Mouse (Mus musculus) left cerebral cortex, adult 11 months (tissue): ENCODE measurements around the gene Rnf207.
A peak's percentile ranks its signal among the peaks of the same experiment; 100 is the strongest.

Experiments used
- DNase-seq: peaks from one replicate; pipeline ENCODE4 v3.0.0; 2022; ENCODE audit warnings: low spot score

Gene Rnf207

DNA sequence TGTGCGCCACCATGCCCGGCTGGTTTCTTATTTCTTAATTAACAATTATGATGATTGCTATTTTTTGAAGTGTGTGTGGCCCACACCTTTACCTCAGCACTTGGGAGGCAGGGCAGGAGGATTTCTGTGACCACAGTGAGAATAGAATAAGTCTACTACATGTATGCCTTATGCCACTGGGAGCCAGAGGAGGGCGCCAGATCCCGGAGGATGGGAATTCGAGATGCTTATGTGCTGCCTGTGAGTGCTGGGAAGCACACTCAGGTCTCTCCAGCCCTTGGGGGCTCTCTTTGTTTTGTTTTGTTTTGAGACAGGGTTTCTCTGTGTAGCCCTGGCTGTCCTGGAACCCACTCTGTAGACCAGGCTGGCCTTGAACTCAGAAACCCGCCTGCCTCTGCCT, 9.9 kb upstream of the Rnf207 start:
- DNase-seq = no peak

DNA sequence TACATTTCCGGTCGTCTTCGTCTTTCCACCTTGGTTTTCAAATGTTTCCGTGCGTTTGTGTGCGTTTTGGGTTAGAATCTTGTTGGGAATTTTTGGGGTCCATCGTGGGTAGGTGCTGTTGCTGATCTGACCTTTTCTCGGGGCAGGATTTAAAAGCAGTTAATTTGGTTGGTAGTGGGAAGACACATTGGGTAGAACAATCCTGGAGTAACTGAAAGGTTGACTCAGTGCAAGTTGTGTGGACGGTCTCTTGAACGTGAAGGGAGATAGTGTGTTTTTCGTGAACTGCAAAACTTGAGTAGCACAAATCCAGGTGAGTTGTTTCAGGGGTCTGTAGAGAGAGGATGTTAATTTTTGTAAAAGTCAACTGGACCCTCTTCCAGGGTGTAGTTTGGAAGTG, 7.8 kb upstream of the Rnf207 start:
- DNase-seq = no peak

DNA sequence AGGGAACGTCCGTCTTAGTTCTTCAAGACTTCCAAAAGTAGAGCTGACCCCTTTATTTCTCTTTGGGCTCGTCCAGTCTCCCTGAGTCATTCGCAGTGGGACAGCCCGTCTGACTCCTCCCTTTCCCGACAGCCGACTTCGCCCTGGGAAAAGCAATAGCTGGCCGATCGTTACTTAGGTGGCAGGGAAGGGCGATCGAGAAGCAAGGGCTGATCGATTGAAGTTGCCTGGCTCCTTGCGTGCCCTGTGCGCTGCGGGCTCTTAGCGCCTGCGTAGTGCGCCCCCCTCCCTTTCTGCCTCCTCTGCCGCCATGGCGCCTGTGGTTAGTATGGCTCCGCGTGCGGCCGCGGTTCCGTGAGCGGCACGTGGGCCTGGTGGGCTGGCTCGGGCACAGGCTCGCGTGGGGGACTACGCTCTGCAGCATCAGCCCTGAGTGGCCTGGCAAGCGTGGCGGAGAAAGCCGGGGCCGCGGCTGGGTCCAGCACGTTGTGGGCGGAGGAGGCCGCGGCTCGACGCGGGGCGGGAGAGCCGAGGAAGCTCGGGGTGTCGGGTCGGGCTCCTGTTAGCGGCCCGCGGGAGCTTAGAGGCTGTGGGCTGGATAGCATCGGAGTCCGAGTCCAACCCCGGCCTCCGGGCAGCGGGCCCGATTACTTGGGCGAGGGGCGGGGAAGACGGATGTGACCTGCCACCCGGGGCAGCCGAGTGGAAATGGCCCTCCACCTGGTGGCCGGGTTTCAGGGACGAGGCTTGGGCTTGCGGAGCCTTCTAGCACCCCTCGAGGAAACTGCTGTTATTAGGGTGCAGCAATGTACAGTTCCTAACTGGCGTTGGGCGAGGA, 7.0 kb upstream of the Rnf207 start, which contains the start of gene Rpl22:
Gene Rpl22, plus strand, starts transcription at position 169 of the 838 bp plus-strand sequence.
- peak; percentile 93 for DNase-seq

DNA sequence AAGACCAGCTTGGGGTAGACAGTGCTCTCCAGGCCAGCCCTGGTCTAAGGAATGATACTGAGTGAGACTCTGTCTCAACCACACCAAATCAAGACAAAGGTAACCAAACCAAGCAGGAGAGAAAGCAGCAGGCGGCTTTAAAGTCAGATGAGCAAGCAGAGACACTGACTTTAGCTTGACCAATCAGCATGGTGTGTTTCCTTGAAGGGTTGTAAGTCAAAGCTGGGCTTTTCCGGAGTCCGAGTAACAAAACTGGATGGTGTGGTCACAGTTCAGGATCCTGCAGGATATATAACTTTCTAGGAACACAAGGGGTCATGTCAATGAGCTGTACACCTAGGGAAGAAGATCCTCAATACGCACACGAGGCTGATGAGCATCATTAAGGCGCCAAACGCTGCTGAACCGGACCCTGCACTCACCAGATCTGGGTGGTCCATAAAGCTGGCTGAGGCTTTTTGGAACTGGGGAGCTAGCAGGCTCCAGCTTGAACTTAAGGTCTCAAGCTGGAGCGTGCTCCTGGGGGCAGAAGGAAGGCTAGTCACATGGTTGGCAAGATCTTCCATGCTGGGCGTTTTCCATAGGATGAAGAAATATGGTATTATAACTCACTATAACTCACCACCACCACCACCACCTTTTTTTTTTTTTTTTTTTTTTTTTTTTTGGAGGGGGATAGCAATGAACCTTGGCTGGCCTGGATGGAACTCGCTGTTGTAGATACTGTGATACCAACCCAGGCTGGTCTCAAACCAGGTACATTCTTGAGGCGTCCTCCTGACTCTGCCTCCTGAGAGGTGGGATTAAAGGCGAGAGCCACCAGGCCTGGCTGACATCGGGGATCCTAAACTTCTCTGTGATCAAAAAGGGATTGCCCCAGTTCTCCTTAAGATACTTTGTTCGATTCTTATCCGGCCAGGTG, 6.1 kb upstream of the Rnf207 start:
- DNase-seq = no peak

DNA sequence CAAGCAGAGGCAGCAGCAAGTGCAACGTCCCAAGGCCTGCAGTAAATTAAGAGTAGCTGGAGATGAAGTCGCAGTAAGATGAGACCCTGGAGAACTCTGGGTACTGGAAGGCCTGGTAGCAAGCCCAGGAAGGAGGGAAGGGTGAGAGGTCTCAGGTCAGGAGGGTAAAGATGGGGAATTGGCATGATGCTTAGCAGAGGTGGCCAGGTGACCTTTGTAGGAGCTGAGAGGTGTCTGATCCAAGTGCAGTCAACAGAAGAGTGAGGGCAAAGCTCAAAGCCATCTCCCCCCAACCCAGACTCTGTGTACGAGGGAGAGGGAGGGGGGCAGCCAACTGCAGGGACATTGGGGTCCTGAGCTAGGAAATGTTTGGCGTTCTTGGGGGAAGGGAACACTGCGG, 2.7 kb upstream of the Rnf207 start:
- DNase-seq = no peak

DNA sequence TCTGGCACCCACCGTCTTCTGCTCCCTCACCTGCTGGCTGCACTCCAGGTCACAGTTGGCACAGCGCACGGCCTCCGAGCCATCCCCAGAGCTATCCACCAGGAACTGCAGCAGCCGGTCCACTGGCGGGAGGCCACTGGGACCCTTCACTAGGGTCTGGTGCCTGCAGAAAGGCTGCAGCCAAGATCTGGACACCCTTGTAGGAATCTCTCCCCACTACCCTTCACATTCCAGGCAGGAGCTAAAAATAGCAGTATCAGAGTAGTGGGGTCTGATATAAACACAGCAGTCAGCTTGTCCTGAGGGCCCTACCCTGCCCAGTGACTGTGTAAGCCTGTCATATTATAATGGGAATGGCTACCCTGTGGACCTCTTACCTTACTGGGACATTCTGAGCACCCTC, 1.2 kb downstream of the Rnf207 start:
- no peak for DNase-seq

DNA sequence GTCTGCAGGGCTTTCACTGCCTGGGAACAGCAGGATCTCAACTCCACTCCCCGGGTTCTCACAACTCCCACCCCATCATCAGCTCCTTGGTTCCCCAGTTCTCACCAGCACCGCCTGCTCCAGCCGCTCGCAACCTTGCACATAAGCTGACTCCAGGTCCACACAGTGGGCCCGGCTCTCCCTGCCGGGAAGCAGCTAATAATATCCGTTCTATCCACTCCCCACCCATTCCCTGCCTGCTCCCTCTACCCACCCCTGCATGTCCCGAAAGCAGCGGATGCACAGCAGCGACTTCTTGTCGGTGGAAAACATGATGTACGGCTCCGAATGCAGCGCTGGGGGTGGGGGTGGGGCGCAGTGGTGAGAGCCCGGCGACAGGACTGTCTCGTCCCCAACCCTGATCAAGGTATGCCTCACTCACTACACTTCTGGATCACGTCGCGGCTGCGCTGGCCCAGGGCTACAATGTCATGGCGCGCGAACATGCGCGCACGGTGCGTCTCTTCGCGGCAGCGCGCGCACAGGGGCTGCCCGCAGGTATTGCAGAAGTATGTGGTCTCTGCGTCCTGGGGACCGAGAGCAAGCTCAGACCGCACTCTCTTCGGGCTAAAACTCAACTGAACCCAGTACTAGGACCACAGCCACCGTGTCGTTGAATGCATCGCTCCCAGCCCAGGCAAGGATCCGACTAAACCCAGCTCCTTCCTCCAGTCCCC, 3.1 kb downstream of the Rnf207 start:
- no peak for DNase-seq

DNA sequence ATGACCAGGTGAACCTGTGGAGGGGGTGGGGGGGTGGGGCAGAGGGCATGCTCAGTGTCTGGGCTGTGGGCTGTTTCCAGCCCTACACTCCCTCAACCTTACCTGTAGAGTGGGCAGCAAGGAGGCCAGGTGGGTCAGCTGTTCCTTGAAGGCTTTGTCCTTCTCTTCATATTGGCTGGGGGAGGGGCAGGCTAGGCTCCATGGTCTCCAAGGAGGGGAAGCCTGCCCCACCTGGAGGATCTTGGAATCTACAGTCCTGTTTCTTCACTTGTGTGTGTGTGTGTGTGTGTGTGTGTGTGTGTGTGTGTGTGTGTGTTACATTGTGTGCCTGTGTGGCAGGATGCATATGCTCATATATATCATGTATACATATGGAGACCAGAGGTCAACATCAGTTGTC, 4.9 kb downstream of the Rnf207 start:
- no peak for DNase-seq

DNA sequence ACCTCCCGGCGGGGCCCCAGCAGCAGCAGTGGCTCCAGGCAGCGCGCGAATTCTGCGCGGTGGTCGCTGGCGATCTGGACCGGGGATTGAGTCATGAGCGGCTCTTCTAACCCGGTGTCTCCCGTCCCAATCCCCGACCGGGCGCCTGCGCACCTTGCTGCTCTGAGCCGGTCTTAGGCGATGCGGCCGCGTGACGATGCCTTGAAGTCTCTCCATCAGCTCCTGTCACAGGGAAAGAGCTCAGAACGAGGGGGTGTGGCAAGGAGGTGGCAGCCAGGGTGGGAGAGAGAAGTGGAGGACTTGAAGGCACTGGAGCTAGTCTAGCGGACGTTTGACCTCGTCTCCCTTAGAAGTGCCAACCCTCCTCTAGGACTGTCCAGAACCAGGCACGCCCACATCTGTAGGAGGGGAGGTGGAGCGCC, 5.6 kb downstream of the Rnf207 start:
- no peak for DNase-seq

DNA sequence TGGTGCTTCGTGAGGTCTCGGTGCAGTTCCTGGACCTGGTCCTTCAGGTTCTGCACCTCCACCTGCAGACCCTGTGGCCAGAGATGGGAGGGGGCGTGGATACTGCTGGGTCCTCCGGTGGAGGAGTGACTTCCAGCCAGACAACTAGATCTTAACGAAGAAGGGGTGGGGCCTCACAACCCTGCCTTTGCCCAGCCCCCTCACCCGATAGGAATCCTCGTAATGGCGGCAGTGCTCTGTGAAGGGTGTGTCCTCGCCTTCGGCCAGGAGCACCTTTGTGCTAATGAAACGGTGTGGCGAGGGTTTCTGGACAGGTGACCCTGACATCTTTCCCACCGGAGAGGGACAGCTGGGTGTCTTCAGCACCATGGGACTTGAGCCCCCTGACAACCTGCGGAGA, 6.6 kb downstream of the Rnf207 start:
- DNase-seq = no peak

DNA sequence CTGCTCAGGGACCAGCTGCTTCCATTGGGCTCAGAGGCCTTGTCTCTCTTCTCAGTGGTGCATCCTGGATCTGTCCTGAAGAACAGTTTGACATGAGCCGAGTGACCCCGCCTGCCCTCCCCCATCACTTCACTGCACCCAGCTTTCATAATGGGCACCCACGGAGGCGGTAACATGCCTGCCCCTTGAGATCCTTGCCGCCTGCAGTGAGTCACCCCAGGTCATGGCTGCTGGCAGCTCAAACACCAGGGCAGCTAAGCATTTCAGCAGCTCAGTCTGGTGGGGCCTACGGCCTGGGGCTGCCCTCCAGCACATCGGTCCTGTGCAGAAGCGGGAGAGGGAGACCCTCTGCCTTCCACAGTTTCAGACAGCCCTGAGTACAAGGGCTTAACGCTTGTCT, 11.3 kb downstream of the Rnf207 start:
- no peak for DNase-seq

DNA sequence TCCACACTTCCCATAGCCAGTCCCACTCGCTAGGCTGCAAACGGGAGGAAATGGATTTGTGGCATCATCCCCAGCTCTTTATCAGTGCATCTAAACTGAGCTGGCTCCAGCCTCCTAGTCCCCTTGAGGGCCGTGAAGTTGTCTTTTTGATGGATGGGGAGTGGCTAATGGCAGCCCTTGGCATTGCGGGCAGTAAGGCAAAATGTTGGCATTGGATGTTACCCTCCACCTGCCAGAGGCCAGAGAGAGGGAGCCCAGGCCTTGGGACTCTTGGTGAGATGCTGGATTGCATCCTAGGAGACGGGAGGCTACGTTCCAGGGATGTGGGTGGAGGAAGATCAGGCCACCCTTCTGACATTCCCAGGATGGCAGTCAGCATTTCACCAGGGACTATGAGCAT, 12.8 kb downstream of the Rnf207 start:
- DNase-seq = no peak

DNA sequence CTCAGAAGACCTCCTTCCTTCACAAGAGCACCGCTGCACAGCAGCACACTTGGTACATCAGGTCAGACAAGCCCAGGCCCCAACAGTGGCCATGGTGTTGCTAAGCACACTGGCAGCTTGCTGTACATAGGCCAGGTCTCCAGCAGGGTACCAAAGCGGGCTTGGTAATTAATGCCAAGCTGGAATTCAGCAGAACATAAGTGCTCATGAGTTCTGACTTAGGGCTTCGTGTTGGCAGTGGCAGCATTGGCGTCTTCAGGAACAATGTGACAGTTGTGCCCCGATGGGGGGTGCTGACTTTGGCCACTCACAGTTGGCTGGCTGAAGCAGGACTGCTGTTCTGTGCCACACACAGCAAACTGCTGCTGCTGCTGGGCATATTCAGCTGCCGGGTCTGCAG, 14.1 kb downstream of the Rnf207 start:
- DNase-seq = no peak

DNA sequence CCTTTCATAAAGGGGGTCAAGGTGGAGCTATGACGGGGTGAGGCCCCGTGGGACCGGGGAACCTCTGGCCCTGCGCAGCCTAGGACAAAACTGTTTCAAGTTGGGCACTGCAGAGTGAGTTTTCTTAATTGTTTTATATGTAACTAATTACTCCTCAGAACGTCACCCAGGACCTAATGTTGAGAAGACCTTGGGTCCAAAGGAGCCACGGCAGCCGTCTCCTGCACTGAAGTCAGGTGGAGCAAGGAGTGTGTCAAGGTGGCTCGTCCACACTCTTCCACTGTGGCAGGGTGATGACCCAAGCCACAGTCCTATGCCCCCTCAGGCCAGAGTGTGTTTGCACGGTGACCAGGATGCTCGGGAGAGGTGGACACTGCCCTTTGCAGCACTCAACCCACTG, 15.6 kb downstream of the Rnf207 start:
- DNase-seq = no peak

DNA sequence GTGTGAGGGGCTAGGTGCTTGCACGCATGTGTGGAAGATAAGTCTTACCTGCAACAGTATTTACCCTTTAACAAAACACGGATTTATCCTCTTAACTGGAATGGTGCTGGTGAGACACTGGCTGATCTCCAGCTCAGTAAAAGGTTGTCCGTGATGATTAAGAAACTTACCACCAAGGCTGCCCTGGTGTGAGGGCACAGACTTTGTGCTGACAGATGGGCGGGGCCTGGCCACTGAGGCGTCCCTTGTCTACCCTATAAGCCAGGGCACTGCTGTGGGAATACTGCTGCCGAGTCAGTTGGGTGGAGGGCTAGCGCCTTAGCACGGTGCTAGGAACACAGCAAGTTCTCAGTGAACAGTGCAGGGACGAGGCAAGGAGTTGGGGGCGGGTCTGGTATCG, 16.8 kb downstream of the Rnf207 start:
- DNase-seq = no peak

DNA sequence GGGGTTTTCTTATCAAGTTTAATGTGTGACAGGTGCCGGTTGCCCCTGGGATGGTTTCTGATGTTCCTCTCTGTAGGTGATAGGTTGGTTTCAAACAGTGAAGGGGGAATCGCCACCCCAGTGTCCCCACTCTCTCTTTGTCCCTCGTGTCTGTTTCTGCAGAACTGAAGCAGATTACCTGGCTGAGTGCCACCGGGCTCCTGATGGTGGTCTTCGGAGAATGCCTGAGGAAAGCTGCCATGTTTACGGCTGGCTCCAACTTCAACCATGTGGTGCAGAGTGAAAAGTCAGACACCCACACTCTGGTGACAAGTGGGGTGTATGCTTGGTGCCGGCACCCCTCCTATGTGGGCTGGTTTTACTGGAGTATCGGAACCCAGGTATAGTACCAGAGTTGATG, 18.4 kb downstream of the Rnf207 start:
- DNase-seq = no peak

DNA sequence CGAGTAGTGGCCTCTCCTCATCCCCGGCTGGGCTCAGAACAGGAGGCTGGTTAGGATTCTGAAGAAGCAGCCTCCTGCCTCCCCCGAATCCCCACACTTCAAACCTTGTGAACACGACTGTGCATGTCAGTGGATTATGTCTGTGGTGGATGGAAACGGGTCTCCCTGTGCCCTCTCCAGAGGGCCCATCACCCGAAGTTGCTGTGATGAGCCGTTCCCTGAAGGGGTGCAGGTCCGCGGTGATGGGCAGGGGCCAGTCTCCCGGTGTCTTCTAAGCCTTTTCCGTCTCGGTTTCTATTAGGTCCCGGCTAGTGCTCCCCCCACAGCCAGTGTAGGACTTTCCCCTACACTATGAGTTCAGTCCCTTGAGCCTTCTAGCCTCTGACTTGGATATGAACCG, 20.0 kb downstream of the Rnf207 start:
- DNase-seq = no peak

DNA sequence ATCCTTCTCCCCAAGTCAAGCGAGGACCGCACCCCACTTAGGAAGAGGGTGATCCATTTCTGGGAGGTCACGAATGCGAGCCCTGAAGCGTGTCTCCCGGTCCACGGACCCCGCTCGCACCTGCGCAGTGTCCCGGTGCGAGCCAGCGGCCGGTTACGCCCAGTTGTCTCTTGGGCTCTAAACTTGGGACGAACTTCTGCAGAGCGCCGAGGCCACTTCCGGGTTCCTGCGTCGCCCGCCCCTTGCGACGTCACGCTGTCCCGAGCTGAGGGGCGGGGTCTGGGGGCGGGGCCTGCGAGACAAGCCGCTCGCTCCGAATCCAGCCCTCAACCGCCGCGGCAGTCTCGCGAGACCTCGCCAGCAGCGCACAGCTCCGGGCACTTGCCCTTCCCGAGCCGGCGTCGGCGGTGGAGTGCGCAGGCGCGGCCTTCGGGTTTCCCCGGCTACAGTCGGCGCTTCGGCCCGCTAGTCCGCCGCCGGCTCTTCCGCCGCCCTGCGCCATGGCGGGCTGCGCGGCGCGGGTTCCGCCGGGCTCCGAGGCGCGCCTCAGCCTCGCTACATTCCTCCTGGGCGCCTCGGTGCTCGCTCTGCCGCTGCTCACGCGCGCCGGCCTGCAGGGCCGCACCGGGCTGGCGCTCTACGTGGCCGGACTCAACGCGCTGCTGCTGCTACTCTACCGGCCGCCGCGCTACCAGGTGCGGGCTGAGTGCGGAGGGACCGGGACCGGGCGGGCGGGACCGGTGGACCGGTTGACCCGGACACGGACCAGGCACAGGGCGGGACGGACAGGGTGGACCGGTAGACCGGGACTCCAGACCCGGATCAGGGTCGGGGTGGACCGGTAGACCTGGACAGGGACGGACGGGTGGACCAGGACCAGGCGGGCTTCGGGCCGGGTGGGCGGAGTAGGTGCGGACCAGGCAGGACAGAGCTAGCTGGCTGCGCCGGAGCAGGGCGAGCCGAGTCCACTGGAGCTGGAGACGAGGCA, 21.6 kb downstream of the Rnf207 start, which contains the start of gene Icmt:
Gene Icmt, plus strand, starts transcription at position 354 of the 988 bp plus-strand sequence.
- DNase-seq = peak; percentile 98

DNA sequence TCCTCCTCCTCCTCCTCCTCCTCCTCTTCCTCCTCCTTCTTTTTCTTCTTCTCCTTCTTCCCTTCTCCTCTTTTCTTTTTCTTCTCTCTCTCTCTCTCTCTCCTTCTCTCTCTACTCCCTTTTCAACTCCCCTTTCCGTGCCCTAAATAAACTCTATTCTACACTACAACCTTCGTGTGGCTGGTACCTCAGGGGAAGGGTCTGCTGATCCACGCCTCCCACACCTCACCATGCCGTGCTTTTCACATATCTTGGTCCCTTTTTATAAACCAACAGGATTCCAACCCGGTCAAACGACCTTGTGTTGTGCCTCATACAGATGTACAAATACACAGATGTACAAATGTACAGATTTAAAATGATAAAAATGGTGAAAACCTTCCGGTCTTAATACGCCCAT, 22.4 kb downstream of the Rnf207 start:
- no peak for DNase-seq

DNA sequence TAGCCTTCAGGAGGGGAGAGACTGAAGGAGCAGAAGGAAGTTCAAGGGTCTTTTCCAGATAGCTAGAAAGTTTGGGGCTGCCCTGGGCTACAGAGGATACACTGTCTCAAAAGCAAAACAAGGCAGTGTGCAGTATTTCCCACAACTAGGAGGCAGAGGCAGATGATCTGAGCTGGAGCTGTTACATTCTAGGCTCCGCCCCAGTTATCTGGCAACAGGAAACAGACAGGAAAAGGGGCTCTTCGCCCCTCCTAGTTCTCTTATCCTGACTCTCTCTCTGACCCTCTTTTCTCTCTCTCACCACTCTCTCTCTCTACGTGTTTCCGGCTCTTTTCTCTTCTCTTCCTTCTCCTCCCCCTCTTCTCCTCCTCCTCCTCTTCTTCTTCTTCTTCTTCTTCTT, 22.9 kb downstream of the Rnf207 start:
- DNase-seq = no peak
